Mouse (Mus musculus) liver (tissue): ENCODE results near the gene Stn1.
"Not testable (repeated sequence)": the region's sequence is repeated elsewhere in the genome, so short reads cannot be mapped to it uniquely, and the experiment has no call there.

Experiments
- DNase-seq: peaks from one replicate; pipeline ENCODE4 v3.0.0-alpha.2; 2020; ENCODE audit warnings: mixed read lengths

Stn1 gene

DNA sequence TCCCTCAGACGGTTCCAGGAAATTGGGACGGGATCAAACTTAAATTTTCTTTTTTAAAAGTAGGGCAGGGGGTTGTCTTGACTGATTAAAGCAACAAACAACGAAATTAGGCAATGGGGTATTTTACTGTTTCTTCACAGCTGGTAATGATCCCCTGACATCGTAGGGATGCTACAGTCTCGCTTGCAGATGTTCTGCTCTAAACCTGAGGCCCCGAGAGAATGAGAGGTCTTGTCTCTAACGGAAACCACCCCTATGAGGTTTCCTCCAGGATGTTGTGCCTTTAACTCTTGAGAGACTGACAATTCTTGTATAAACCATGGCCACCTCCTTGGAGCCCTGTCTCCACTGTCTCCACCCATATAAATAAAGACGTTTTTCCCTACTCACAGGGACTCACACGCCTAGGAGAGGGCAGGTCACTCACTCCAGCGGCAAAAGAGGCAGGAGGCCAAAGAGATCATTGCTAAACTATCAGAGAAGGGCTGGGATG, at the start of gene Stn1:
Stn1 (minus strand) TSS at position 208 of the 493 bp plus-strand sequence.
- no peak for DNase-seq

DNA sequence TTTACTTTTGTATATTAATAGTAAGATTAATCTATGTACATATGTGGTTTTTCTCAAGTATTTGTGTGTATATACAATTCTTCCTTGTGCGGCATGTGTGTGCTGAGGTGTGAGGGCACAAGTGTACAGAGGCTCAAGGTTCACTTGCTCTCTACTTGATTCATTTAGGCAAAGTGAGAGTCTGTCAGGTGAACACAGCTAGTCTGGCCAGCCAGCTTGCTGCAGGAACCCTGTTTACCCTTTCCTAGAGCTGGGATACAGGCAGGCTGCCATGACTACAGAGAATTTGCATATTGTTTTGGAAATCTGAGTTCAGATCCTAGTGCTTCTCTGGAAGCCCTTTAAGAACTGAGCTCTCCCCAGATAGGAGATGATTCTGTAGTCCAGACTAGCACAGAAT, 49.7 kb upstream of the Stn1 start:
- DNase-seq: no peak

DNA sequence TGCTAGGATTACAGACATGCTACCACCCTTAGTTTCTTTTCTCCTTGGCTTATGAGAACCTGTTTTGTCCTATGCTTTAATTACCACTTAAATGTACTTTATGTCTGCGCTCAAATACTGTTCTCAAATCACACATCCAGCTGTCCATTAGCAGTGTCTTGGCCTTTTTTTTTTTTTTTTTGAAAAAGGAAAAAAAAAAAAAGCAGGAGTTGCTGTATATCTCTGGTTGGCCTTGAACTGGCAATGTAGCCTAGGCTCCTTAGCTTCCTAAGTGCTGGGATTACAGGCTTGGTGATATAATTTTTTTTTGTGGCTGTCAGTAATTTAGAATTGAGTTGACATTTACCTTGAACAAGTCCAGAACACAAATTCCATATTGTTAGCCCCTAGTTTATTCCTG, 48.5 kb upstream of the Stn1 start:
- no peak for DNase-seq

DNA sequence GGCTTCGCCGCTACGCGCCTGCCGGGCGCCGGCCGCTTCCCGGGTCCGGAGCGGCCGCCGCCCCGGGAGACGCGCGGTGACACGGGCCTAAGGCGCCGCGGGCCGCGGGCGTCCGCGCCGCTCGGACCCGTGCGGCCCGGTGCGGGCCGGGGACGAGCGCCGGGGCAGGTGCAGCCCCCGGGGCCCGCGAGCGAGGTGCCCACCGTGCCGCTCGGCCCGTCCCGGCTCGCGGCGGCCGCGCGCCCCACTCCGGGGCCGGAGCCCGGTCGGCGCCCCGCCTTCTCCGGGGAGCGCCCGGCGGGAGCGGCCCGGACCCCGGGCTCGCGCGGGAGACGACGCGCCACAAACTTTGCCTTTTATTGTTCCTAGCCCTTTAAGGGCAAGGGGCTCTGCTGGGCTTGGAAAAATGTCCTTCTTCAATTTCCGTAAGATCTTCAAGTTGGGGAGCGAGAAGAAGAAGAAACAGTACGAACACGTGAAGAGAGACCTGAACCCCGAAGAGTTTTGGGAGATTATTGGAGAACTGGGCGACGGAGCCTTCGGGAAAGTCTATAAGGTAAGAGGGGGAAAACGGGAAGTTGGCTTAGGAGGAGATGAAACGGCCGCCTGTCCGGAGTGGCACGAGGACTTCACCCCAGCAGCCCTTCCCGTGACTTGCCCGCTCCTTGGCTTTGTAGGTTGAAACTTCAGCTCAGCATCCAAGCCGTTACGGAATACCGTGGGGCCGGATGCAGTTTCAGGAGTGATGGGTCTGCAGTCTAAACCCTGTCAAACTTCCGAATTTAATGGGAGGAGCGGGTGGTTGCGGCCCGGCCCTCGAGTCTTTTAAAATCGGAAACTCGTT, 42.7 kb upstream of the Stn1 start:
- peak; percentile 49 for DNase-seq

DNA sequence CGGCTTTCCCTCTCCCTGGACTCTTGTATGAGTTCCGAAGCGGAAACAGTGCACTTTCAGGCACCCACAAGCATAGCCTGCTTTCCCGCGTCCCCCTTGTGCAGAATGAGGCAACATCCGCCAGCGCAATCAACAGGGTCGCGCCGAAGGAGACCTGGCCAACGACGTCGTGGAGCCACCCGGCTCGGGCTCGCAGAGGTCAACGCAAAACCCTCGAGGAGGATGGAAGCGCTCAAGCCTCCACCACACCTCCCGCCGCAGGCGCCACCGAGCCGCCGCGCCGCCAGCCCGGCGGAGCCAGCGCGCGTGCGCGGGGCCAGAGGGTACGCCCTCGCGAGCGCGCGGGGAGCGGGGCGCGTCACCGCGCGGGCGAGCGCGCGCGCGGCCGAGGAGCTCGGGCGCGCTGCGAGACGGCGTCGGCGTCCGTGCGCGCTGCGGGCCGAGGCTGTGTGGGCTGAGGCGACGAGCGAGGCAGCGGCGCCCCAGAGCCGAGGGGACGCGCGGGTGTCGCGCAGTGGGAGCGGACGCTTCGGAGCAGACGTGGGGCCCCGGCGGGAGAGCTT, 42.0 kb upstream of the Stn1 start, which contains the start of gene Slk:
Slk (plus strand) TSS at position 454 of the 563 bp plus-strand sequence.
- DNase-seq: peak; percentile 88

DNA sequence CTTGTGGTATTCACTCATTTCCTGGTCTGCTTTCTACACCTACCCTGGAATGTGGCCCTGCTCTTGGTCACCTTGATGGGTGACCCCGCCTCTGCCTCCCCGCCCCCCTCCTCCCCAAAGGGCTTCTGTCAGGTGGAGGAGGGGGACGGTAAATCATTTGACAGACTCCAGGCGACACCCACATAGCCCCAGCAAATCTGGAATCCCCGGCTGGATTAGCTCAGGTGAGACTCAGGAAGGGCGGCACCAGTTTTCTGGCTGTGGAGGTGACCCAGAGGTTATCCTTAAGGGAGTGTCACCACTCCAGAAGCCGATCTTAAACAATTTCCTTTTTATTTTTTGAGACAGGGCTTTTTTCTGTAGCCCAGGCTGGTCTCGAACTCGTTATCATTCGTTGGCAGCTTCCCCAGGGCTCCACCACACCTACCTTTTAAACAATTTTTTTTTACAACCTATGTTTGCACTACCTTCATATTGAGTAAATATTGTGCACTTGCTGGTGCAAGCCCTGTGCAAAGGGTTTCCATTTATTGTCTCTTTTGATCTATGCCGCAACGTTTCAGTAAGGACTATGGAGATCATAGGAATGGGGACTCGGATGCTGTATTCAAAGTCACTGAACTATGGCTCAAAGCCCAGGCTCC, 41.4 kb upstream of the Stn1 start:
- DNase-seq: peak; percentile 27

DNA sequence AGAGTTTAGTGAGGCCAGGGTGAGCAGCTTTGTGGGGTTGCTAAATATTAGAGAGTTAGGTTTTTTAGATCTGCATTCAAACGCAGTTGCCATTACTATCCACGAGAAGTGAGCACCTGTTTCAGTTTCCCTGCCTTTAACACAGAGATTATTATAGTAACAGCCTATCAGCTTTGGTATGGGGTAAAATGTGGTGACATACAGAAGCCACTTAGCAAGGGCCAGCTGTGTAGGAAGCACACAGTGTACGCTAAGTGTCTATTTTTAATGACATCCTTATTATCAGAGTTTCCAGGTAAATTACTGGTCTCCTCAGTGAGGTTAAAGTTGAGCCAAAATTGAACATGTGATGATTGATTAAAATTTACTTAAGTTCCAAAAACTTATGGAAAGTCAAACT, 36.4 kb upstream of the Stn1 start:
- no peak for DNase-seq

DNA sequence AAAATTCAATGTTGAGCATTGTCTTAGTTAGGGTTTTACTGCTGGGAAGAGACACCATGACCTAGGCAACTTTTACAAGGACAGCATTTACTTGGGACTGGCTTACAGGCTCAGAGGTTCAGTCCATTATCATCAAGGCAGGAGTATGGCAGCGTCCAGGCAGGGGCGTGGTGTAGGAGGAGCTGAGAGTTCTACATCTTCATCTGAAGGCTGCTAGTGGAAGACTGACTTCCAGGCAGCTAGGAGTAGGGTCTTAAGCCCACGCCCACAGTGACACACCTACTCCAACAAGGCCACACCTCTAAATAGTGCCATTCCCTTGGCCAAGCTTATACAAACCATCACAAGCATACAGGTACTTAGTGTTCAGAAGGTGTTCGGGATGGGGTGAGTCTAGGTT, 34.7 kb upstream of the Stn1 start:
- not testable (repeated sequence) for DNase-seq

DNA sequence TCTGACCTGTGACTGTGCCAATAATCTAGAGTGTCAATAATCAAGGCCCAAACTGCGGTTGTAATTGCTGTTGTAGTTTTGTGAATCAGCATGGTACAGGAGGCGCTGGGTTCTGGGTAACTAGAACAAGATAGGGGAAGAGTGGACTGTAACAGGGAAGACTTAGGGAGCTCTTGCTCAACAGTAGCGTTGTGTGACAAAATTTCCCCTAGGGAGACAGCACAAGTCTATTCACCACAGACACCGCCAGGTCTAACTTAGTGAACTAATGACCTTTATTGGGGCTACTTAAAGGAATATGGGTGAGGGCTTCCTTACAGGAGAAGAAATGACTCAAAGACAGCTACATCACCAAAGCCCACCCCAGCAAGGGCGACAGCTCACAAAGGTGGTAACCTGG, 32.7 kb upstream of the Stn1 start:
- no peak for DNase-seq

DNA sequence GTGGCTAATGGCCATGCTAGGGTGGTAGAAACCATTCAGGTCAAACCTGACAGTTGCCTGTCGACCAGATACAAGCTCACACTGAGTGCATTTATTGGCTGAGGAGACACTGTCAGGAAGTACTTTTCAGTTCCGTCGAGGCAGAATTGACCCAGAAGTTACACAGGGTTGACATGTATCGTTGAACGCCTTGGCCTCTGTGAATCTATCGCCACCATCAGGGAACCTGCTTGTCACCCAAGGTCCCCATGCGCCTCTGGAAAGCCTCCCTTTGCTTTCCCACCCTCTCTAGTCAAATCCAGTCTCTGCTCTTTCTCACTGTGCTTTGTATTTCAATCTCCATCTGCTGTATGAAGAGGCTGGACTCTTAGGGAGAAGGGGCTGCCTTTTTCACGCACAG, 28.7 kb upstream of the Stn1 start:
- no peak for DNase-seq

DNA sequence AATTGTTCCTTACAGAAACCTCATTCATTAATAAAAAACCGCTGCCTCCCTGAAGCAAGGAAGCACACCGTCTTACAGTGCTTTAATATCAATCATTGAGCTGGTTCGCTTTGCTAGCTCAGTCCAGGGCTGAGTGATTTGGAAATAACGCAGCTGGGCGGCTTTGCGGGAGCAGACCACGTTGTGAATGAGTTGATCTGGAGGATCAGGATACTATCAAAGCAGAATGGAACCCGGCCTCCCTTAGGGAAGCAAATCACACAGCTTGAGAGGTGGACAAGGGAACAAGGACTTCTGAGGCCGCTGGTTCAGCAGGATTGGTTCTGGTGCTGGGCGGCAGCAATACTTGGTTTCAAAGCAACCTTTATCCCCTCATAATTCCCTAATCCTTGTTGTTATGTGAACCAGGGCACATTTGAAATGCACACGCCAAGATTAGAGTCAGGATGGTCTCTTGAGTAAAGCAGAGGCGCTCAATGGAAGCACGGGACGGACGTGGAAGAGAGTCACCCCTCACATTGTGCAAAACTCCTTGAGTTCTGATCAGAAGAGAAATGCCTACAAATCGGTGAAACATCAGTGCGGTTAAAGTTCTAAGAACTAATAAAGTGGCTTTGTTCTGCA, 27.8 kb upstream of the Stn1 start:
- no peak for DNase-seq

DNA sequence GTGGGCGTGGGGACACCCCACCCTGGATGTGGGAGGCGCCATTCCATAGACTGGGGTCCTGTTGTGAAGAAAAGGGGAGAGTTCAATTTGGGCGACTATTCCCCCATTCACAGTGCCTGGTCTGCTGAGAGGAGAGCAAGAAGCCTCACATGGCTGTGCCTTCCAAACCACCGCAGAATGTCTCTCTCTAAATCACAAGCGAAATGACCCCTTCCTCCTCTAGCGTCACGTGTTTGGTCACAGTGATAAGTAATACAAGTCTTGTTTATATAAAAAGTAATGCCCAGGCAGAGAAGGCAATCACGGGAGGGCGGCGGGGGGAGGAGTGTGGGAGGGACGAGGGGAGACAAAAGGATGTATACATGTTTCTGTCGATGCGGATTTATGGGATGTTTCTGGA, 26.4 kb upstream of the Stn1 start:
- DNase-seq: no peak

DNA sequence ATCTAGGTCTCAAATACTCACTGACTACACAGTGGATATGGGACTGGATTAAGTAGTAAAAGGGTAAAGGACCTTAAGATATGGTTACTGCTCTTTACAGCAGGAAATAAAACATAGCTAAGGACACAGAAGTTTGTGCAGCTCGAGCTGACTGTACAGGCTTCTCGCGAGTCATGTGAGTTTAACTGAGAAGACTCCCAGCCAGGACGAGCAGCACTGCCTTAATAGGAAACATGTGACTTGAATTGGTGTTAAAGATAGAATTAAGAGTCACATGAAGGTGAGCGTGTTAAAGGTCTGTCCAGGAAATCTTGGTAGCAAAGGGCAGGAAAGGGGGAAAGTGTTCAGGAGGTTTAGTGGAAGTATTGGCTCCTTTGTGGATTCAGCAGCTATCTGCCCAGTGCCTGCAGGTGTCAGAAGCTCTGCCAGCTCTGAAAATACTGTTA, 24.7 kb upstream of the Stn1 start:
- DNase-seq: no peak

DNA sequence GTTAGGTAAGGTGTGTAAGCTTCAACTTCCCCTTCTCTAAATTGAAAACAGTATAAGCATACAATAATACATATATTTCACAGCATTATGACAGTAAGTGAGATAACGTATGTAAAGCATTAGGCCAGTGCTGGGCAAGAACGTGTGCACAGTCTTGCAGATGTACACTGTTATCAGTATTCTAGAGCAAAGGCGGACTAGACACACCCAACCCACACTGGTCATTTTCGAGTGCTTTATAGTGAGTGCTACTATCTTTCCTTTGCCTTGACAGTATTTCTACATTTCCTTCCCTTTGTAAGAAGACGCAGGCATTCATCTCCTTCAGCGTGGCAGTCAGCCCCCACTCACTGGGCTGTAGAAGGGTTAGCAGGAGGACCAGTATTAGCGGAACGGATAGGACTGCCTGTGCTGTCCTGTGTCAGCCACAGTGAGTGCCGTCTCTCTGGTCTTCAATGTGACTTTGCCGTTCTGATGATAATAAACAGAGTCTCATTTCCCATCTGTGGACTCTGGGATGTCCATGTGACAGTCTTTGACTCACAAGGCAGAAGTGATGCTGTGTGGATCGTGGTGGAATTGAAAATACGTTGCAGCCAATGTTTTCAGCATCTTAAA, 23.3 kb upstream of the Stn1 start:
- DNase-seq: peak; percentile 24

DNA sequence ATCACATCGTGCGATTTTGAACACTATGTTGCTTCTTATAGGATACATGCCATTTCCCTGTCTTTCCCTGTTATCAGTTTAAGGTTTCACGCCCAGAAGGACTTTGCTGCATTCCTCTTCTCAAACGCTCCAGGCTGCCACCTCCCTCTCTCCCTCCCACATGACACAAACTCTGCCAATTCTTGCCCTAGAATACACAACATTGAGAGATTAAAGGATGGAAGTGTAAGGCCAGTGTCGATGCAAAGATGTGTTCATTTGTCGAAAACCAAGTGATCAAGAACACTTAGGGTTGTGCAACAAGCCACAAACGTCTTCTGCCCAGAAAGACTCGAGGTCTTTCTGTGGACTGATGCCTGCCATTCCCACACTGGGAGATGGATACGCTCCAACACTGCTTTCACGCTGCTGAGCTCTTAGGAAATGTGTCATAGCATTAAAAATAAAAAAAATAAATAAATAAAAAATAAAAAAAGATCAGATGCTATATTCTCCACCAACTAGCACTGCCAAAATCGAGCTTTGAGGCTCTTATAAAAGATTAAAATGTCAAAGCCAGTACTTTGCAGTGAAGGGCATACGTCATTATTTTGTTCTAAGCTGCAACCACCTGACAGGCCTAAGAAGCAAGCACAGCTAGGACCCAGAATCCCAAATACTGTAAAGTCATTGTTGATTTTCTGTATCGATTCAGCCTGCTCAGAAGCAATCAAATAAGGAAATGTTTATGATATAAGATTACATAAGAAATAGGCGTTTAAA, 22.6 kb upstream of the Stn1 start:
- no peak for DNase-seq

DNA sequence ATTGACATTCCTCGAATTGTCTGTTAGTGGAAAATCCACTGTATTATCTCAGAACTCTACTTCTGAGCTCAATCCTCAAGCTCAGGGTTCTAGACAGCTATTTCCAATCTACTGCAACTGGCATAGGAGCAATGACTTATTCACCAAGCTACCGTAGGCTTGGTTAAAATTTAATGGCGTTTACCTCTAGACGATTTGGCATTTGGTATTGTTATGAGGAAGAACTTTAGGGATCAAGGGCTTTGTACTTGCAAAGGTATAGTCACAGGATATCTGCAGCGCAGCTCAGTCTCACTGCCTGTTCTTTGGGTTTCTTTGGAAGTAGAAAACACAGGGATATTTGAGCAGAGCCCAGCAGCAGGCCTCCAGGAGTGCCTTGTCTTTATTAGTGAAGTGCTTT, 21.8 kb upstream of the Stn1 start:
- DNase-seq: no peak

DNA sequence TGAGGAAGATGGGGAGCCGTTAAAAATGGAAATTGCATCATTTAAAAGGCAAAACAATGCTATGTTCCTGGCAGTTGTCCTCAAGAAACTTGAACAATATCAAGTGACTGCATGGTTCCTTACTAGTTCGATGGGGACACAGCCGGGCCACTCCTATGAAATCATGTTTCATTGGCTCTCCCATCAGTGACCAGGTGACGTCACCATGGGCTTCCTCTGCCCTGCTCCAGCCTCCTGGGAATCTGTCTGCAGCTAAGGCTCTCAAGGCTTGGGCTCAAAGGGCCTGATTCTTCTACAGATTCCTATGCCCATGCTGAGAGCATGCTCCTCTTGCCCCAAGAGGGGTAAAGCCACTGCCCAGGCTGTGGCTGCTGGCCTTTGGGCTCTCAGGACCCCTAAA, 12.3 kb upstream of the Stn1 start:
- no peak for DNase-seq

DNA sequence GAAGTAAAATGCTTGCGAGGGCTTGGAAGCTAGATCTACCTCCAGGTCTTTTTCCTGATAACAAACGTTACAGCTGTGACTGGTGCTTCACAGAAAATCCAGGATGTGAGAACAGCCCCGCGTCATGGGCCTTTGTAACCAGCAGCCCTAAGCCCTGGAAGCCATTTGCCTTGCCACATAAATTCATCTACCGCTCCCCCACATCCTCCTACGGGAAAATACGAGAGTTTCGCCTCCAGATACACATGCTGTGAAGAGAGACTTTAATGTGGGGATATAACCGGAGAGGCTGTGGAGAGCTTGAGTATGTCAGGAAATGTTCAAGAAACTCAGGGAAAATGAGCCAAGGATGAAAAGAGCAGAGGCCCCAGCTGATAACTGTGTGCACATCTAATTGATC, 11.9 kb upstream of the Stn1 start:
- DNase-seq: no peak

DNA sequence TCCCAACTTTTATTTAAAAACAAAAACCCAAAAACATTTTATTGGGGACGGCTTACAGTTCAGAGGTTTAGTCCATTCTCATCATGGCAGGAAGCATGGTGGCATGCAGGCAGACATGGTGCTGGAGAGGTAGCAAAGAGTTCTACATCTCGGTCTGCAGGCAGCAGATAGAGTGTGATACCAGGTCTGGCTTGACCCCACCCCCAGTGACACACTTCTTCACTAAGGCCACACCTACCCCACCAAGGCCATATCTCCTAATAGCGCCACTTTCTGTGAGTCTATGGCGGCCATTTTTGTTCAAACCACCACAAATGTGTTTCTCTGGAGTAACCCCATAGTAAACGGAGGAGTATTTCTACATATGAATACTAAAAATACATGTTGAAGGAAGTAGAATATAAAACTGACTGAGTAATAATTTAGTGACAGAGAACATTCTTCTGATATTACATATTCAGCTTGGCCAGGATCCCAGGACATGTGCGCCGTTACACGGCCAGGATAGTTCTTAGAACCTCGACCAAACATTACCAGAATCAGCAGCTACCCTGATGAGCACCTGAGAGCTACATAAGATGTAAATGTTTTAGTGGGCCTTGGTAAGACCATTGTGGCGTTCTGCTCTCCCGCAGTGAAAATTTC, 11.2 kb upstream of the Stn1 start:
- peak; percentile 21 for DNase-seq

DNA sequence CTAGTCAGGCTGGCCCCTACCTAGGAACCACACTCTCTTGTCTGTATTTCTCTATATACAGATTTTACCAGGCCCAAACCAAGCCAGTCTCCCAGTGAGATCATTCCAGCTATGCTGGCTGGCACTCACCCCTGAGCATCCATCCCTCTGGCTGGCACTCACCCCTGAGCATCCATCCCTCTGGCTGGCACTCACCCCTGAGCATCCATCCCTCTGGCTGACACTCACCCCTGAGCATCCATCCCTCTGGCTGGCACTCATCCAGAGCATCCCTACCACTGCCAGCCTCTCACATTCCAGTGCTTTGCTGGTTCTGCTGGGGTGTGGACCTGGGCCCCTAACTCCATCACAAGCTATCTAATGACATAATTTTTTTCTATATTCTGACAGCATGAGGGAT, 8.2 kb upstream of the Stn1 start:
- DNase-seq: no peak

DNA sequence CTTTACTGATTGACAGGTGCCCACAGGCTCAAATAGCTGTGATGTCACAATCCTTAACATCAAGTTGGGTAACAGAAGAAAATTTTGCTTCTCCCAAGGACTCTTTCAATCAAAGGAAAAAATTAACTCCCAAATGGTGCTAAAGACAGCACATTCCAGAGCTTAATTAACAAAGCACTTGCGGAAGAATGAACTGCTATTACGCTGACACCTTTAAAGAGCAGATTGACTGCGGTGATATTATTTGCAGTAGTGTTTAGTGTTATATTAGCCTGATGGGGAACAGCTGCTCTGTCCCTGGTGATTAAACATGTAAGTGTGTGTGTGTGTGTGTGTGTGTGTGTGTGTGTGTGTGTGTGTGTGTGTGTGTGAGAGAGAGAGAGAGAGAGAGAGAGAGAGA, 7.7 kb upstream of the Stn1 start:
- DNase-seq: no peak

DNA sequence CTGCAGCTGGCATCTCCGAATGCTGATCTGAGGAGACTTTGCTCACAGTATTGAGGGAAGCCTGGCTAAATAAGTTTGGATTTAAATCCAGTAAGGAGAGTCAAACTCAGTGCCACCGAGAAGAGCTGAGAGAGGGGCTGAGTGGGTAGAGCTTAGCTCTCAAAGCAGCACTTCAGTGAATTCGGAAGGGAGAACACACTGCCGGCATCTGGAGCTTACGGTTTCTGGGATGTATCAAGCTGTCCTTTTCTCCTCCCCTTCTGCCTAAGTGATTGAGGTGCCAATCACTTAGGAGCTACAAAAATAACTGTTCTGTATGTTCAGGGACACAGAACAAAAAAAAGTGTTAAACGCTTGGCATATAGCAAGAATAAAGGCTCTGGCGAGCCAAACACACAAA, 5.1 kb upstream of the Stn1 start:
- DNase-seq: no peak
